Mouse (Mus musculus): ENCODE results near the gene Anapc4. TPM values are rescaled to one million over a fixed set of nuclear protein-coding genes. Genes with fewer than 3 reads are reported as not detected.

Gene Anapc4
- polyA plus RNA-seq (2012; rRNA removed; ENCODE audit: low replicate concordance): 30.4 and 38.6 TPM in 2 replicates

GRCm38 (mm10) chr5:52833761-52834274 is at the start of gene Anapc4:
Gene Anapc4, plus strand, starts transcription at chr5:52834012.

Other genes with a start within 250 kb of the Anapc4 start
- 6.9 and 8.7 TPM in 2 replicates for gene Sepsecs, start 164.3 kb upstream of the Anapc4 start, polyA plus RNA-seq (2012; rRNA removed; ENCODE audit: low replicate concordance)
- 5.7 and 12.9 TPM in 2 replicates for gene Pi4k2b, start 92.4 kb upstream of the Anapc4 start, polyA plus RNA-seq (2012; rRNA removed; ENCODE audit: low replicate concordance)
- gene Zcchc4, start 58.6 kb upstream of the Anapc4 start, polyA plus RNA-seq (2012; rRNA removed; ENCODE audit: low replicate concordance): 6.1 and 10.0 TPM in 2 replicates
- 0.21 and 0.54 TPM in 2 replicates for gene Slc34a2, start 204.1 kb downstream of the Anapc4 start, polyA plus RNA-seq (2012; rRNA removed; ENCODE audit: low replicate concordance)

All from subcutaneous adipose tissue, adult 2 months (tissue).